Mouse (Mus musculus): ENCODE results near the gene Cnn2. TPM values are rescaled to one million over a fixed set of nuclear protein-coding genes. Genes with fewer than 3 reads are reported as not detected.

Cnn2 gene
- polyA plus RNA-seq, 2 experiments = 15.8 to 33.8 TPM

DNA sequence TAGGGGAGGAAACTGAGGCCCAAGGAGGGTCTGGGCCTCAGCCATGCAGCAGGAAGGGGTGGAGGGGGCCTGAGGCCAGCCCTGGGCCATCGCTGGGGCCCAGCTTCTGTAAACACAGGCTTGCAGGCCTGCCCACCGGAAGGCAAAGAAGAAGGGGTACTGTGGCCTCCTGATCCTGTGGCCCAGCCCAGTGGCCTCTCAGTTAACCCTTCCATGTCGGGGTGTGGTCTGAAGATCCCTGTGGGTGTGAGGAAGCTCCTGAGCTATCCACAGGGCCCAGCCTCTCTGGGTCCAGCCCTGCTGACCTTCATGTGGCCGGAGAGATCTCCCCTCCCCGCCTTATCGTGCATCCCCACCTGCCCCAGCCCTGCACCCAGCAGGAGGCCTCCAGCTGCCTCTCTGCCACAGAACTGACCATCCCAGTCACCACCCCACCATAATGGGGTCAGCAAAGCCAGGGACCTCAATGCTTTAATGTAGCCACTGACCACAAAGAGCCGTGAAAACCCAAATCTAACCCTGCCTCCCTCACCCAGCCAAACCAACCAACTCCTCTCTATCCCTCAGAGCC, 41.5 kb upstream of the Cnn2 start:
- H3K36me3 ChIP-seq (replicated peaks; ENCODE audit: control insufficient read depth, insufficient read depth, low read depth) = no peaks in the 10 kb centered on the region
- peaks cover 28 to 38% of the 10 kb centered on the region in 2 experiments for H3K4me1 ChIP-seq (replicated peaks; ENCODE audit: control insufficient read depth in 2 of 2, insufficient read depth in 2 of 2, low read length in 1 of 2)
- TF ChIP-seq EP300 (IDR thresholded peaks at IDR 0.05; ENCODE audit: low read depth) = no peak
- ATAC-seq (ENCODE audit: insufficient read depth) (peak; percentile 64), DNase-seq (ENCODE audit: low read depth in 3 of 3, low spot score in 3 of 3) (no peak)
- H3K9ac ChIP-seq (replicated peaks) = no peak overlapping the region; the same call in 1 of the 2 replicates
- H3K9me3 ChIP-seq (ENCODE audit: control insufficient read depth, low read length) = no peaks in the 10 kb centered on the region
- H3K4me3 ChIP-seq (ENCODE audit: insufficient read depth in 1 of 2, low read depth in 2 of 2, low read length in 2 of 2) = no peak overlapping the region; a peak in 1 of 4 replicates
- no peaks in the 10 kb centered on the region for H3K27me3 ChIP-seq (ENCODE audit: control insufficient read depth, insufficient read depth, low read length)
- peak overlapping the region; percentile 29 for H3K27ac ChIP-seq
- peak overlapping the region; percentile 27 for H3K4me2 ChIP-seq (ENCODE audit: low read depth)
- WGBS (ENCODE audit: insufficient replicate concordance) = 5% methylated on average over 7 of the region's 7 CpGs

GRCm38 (mm10) chr10:79947502-79947901, 40.9 kb upstream of the Cnn2 start:
- Histone ChIP-seq H3K27me3 (ENCODE audit: control insufficient read depth, insufficient read depth, low read length) (no peaks in the 10 kb centered on the region), H3K36me3 (replicated peaks; ENCODE audit: control insufficient read depth, insufficient read depth, low read depth) (no peaks in the 10 kb centered on the region), H3K9ac (replicated peaks) (no peak overlapping the region), H3K27ac (no peak overlapping the region), H3K4me3 (ENCODE audit: insufficient read depth in 1 of 2, low read depth in 2 of 2, low read length in 2 of 2) (no peak overlapping the region), H3K4me1 (replicated peaks; ENCODE audit: control insufficient read depth in 2 of 2, insufficient read depth in 2 of 2, low read length in 1 of 2) (peaks cover 28 to 38% of the 10 kb centered on the region in 2 experiments), H3K9me3 (ENCODE audit: control insufficient read depth, low read length) (no peaks in the 10 kb centered on the region), H3K4me2 (ENCODE audit: low read depth) (no peak overlapping the region)
- ATAC-seq (ENCODE audit: insufficient read depth) (no peak), DNase-seq (ENCODE audit: low read depth in 3 of 3, low spot score in 3 of 3) (no peak)
- 62% methylated on average over 6 of the region's 6 CpGs for WGBS (ENCODE audit: insufficient replicate concordance)
- TF ChIP-seq EP300 (IDR thresholded peaks at IDR 0.05; ENCODE audit: low read depth) (no peak), CTCF (IDR thresholded peaks at IDR 0.05; ENCODE audit: low read depth) (no peak)

GRCm38 (mm10) chr10:79949873-79950272, 38.5 kb upstream of the Cnn2 start:
- Histone ChIP-seq H3K4me3 (ENCODE audit: insufficient read depth in 1 of 2, low read depth in 2 of 2, low read length in 2 of 2) (no peak overlapping the region), H3K9ac (replicated peaks) (no peak overlapping the region), H3K4me2 (ENCODE audit: low read depth) (no peak overlapping the region), H3K36me3 (replicated peaks; ENCODE audit: control insufficient read depth, insufficient read depth, low read depth) (no peaks in the 10 kb centered on the region), H3K9me3 (ENCODE audit: control insufficient read depth, low read length) (no peaks in the 10 kb centered on the region), H3K27me3 (ENCODE audit: control insufficient read depth, insufficient read depth, low read length) (no peaks in the 10 kb centered on the region), H3K4me1 (replicated peaks; ENCODE audit: control insufficient read depth in 2 of 2, insufficient read depth in 2 of 2, low read length in 1 of 2) (peaks cover 19 to 23% of the 10 kb centered on the region in 2 experiments), H3K27ac (no peak overlapping the region)
- no peak for TF ChIP-seq EP300 (IDR thresholded peaks at IDR 0.05; ENCODE audit: low read depth)
- TF ChIP-seq CTCF (IDR thresholded peaks at IDR 0.05; ENCODE audit: low read depth) = no peak
- no peak for ATAC-seq (ENCODE audit: insufficient read depth)
- WGBS (ENCODE audit: insufficient replicate concordance) = 73% methylated on average over 4 of the region's 4 CpGs
- no peak for DNase-seq (ENCODE audit: low read depth in 3 of 3, low spot score in 3 of 3)

DNA sequence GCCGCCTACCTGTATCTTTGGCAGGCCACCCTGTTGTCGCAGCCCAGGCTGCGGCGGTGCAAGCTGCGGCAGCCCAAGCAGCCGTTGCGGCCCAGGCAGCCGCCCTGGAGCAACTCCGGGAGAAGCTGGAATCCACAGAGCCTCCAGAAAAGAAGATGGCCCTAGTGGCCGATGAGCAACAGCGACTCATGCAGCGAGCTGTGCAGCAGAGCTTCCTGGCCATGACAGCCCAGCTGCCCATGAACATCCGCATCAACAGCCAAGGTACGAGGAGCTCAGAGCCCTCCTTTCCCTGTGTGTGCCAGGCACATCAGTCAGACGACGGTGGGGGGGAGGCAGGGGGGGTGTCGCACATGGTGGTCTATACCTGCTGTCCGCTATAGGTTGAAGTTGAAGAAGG, 37.7 kb upstream of the Cnn2 start:
- peaks cover 14 to 17% of the 10 kb centered on the region in 2 experiments for H3K4me1 ChIP-seq (replicated peaks; ENCODE audit: control insufficient read depth in 2 of 2, insufficient read depth in 2 of 2, low read length in 1 of 2)
- 83% methylated on average over 18 of the region's 18 CpGs for WGBS (ENCODE audit: insufficient replicate concordance)
- no peak overlapping the region for H3K4me3 ChIP-seq (ENCODE audit: insufficient read depth in 1 of 2, low read depth in 2 of 2, low read length in 2 of 2)
- ATAC-seq (ENCODE audit: insufficient read depth) = no peak
- no peak for DNase-seq (ENCODE audit: low read depth in 3 of 3, low spot score in 3 of 3)
- no peaks in the 10 kb centered on the region for H3K27me3 ChIP-seq (ENCODE audit: control insufficient read depth, insufficient read depth, low read length)
- H3K36me3 ChIP-seq (replicated peaks; ENCODE audit: control insufficient read depth, insufficient read depth, low read depth) = no peaks in the 10 kb centered on the region
- H3K27ac ChIP-seq = no peak overlapping the region
- TF ChIP-seq CTCF (IDR thresholded peaks at IDR 0.05; ENCODE audit: low read depth) (no peak), EP300 (IDR thresholded peaks at IDR 0.05; ENCODE audit: low read depth) (no peak)
- no peaks in the 10 kb centered on the region for H3K9me3 ChIP-seq (ENCODE audit: control insufficient read depth, low read length)
- no peak overlapping the region for H3K4me2 ChIP-seq (ENCODE audit: low read depth)
- no peak overlapping the region for H3K9ac ChIP-seq (replicated peaks)

- 71% methylated on average over 6 of the region's 6 CpGs for WGBS (ENCODE audit: insufficient replicate concordance)
- H3K9me3 ChIP-seq (ENCODE audit: control insufficient read depth, low read length) = no peaks in the 10 kb centered on the region
- no peak overlapping the region for H3K9ac ChIP-seq (replicated peaks)
- H3K27me3 ChIP-seq (ENCODE audit: control insufficient read depth, insufficient read depth, low read length) = no peaks in the 10 kb centered on the region
- H3K4me2 ChIP-seq (ENCODE audit: low read depth) = no peak overlapping the region
- no peaks in the 10 kb centered on the region for H3K36me3 ChIP-seq (replicated peaks; ENCODE audit: control insufficient read depth, insufficient read depth, low read depth)
- H3K4me3 ChIP-seq (ENCODE audit: insufficient read depth in 1 of 2, low read depth in 2 of 2, low read length in 2 of 2) = no peak overlapping the region
- DNase-seq (ENCODE audit: low read depth in 3 of 3, low spot score in 3 of 3) (no peak), ATAC-seq (ENCODE audit: insufficient read depth) (no peak)
- peaks cover 0 to 4% of the 10 kb centered on the region in 2 experiments; a peak in 1 of 4 replicates for H3K4me1 ChIP-seq (replicated peaks; ENCODE audit: control insufficient read depth in 2 of 2, insufficient read depth in 2 of 2, low read length in 1 of 2)
- TF ChIP-seq EP300 (IDR thresholded peaks at IDR 0.05; ENCODE audit: low read depth) (no peak), CTCF (IDR thresholded peaks at IDR 0.05; ENCODE audit: low read depth) (peak; percentile 85)
- H3K27ac ChIP-seq = no peak overlapping the region
Measured at GRCm38 (mm10) chr10:79953946-79954345, 34.4 kb upstream of the Cnn2 start.
